Mouse (Mus musculus): ENCODE results near the gene Hoxd12. TPM values are rescaled to one million over a fixed set of nuclear protein-coding genes. Genes with fewer than 3 reads are reported as not detected.

The Hoxd12 gene
- total and polyA plus RNA-seq, 3 experiments = not detected

DNA sequence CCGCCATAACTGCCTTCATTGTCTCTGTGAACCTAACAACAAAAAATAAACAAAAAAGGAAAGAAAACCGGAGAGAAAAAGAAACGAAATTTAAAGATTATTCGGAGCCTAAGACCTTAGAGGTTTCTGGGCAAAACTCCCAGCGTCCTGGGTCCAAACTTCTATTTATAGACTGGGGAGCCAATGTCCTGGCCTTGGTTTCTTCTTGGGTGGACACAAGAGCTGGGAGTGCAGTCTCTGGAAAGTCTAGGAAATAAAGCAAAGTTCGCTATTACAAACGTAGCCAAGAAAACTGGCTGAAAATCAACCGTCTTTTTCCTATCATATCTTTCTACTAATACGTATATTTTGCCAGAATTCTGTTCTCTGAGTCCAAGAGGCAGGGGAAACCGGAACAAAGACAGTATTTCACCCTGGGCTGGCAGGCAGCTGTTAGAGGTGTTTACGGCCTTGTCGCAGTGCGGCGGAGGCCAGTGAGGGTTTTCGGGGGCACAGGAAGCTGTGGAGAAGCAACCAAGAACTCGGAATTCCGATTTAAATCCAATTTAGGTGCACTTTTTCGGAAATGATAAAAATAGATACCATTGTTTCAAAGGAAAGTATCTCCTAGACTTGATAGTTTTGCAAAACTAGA lies 39.5 kb downstream of the Hoxd12 start:
- Histone ChIP-seq H3K27me3 (ENCODE audit: control insufficient read depth in 1 of 2, insufficient read depth in 2 of 2, low read length in 2 of 2) (peaks cover 0 to 1% of the 10 kb centered on the region in 2 experiments; a peak in 1 of 4 replicates), H3K9ac (ENCODE audit: control insufficient read depth, low read depth, low read length, poor library complexity, severe bottlenecking) (no peak overlapping the region)

GRCm38 (mm10) chr2:74714881-74715280 lies 40.1 kb downstream of the Hoxd12 start:
- Histone ChIP-seq H3K27me3 (ENCODE audit: control insufficient read depth in 1 of 2, insufficient read depth in 2 of 2, low read length in 2 of 2) (peaks cover 0 to 1% of the 10 kb centered on the region in 2 experiments; a peak in 1 of 4 replicates), H3K9ac (ENCODE audit: control insufficient read depth, low read depth, low read length, poor library complexity, severe bottlenecking) (no peak overlapping the region), H3K79me2 (ENCODE audit: control insufficient read depth, insufficient read depth, low read length, poor library complexity) (no peaks in the 10 kb centered on the region), H3K9me3 (replicated peaks; ENCODE audit: insufficient read depth, low read length) (no peaks in the 10 kb centered on the region), H3K27ac (ENCODE audit: control insufficient read depth, low read depth, low read length) (no peak overlapping the region), H3K4me1 (ENCODE audit: control insufficient read depth in 1 of 2, insufficient read depth in 2 of 2, low read length in 2 of 2) (no peaks in the 10 kb centered on the region), H3K4me3 (ENCODE audit: control insufficient read depth in 1 of 2, insufficient read depth in 1 of 2, low read depth in 2 of 2, low read length in 2 of 2) (peak overlapping the region in 1 of 2 experiments; percentile 26; a peak in 1 of 4 replicates), H3K36me3 (ENCODE audit: control insufficient read depth in 1 of 2, insufficient read depth in 2 of 2, low read length in 2 of 2) (no peaks in the 10 kb centered on the region)
- TF ChIP-seq NRF1 (IDR thresholded peaks at IDR 0.05; ENCODE audit: insufficient read depth, low read depth, low read length, poor library complexity, severe bottlenecking) (peak; percentile 73), GABPA (IDR thresholded peaks at IDR 0.05; ENCODE audit: low read depth, low read length) (no peak)
- DNase-seq (ENCODE audit: low read depth, low spot score) = peak; percentile 20

More for the DNA sequence above, 39.5 kb downstream of the Hoxd12 start:
- DNase-seq (ENCODE audit: low read depth, low spot score) = no peak
- Histone ChIP-seq H3K9me3 (replicated peaks; ENCODE audit: insufficient read depth, low read length) (no peaks in the 10 kb centered on the region), H3K4me3 (ENCODE audit: control insufficient read depth in 1 of 2, insufficient read depth in 1 of 2, low read depth in 2 of 2, low read length in 2 of 2) (no peak overlapping the region), H3K4me1 (ENCODE audit: control insufficient read depth in 1 of 2, insufficient read depth in 2 of 2, low read length in 2 of 2) (no peaks in the 10 kb centered on the region), H3K79me2 (ENCODE audit: control insufficient read depth, insufficient read depth, low read length, poor library complexity) (no peaks in the 10 kb centered on the region), H3K27ac (ENCODE audit: control insufficient read depth, low read depth, low read length) (no peak overlapping the region), H3K36me3 (ENCODE audit: control insufficient read depth in 1 of 2, insufficient read depth in 2 of 2, low read length in 2 of 2) (no peaks in the 10 kb centered on the region)
- no peak for TF ChIP-seq NELFE (IDR thresholded peaks at IDR 0.05; ENCODE audit: low read depth, low read length)
- no peak for TF ChIP-seq ELF1 (IDR thresholded peaks at IDR 0.05; ENCODE audit: low read depth, low read length)
- TF ChIP-seq RCOR1 (IDR thresholded peaks at IDR 0.05; ENCODE audit: low read depth, low read length) = no peak
- no peak for TF ChIP-seq MYB (IDR thresholded peaks at IDR 0.05; ENCODE audit: low read depth, low read length)
- no peak for TF ChIP-seq CTCF (IDR thresholded peaks at IDR 0.05 in 2 of 3, conservative IDR thresholded peaks at IDR 0.05 in 1 of 3; ENCODE audit: control insufficient read depth in 1 of 3, insufficient read depth in 1 of 3, low read depth in 2 of 3, low read length in 3 of 3, poor library complexity in 1 of 3, severe bottlenecking in 1 of 3)
- no peak for TF ChIP-seq SIN3A (IDR thresholded peaks at IDR 0.05; ENCODE audit: low read length)
- no peak for TF ChIP-seq GABPA (IDR thresholded peaks at IDR 0.05; ENCODE audit: low read depth, low read length)
- no peak for TF ChIP-seq POLR2AphosphoS5 (IDR thresholded peaks at IDR 0.05; ENCODE audit: borderline replicate concordance, low read depth, low read length)
- TF ChIP-seq MEF2A (IDR thresholded peaks at IDR 0.05; ENCODE audit: extremely low read depth, insufficient replicate concordance, low read depth, low read length, poor library complexity, severe bottlenecking) = no peak
- TF ChIP-seq HCFC1 (IDR thresholded peaks at IDR 0.05; ENCODE audit: low read depth, low read length) = no peak
- no peak for TF ChIP-seq BHLHE40 (IDR thresholded peaks at IDR 0.05; ENCODE audit: borderline replicate concordance, low read depth, low read length)
- no peak for TF ChIP-seq TAL1 (IDR thresholded peaks at IDR 0.05; ENCODE audit: low read length)
- TF ChIP-seq MAFK (IDR thresholded peaks at IDR 0.05; ENCODE audit: borderline replicate concordance, low read depth, low read length) = no peak
- TF ChIP-seq ZC3H11A (IDR thresholded peaks at IDR 0.05; ENCODE audit: low read depth, low read length) = no peak
- no peak for TF ChIP-seq MYC (IDR thresholded peaks at IDR 0.05; ENCODE audit: low read depth, low read length)
- no peak for TF ChIP-seq MAX (IDR thresholded peaks at IDR 0.05; ENCODE audit: low read length)
- TF ChIP-seq POLR2AphosphoS2 (IDR thresholded peaks at IDR 0.05; ENCODE audit: low read length) = no peak
- TF ChIP-seq MAZ (IDR thresholded peaks at IDR 0.05; ENCODE audit: low read depth, low read length) = no peak
- TF ChIP-seq GATA1 (IDR thresholded peaks at IDR 0.05; ENCODE audit: low read depth, low read length) = no peak
- TF ChIP-seq ETS1 (IDR thresholded peaks at IDR 0.05; ENCODE audit: low read depth, low read length) = no peak
